Mouse (Mus musculus) liver, embryonic 14.5 days (tissue): Measurements from ENCODE around the gene Ace. TPM values are rescaled to one million over a fixed set of nuclear protein-coding genes. Genes with fewer than 3 reads are reported as not detected.
A peak's percentile ranks its signal among the peaks of the same experiment; 100 is the strongest.

Experiments used
- ATAC-seq: fragments of 200-750 bp; cut with Nextera tagmentation; 2 replicates; pipeline ENCODE4 v1.8.0; 2017; ENCODE audit warnings: moderate number of reproducible peaks, mild to moderate bottlenecking, moderate library complexity; ENCODE audit not compliant: insufficient read depth
- DNase-seq, 3 experiments: peaks; one replicate each; pipeline ENCODE4 v3.0.0-alpha.2; 2012 to 2013; ENCODE audit warnings: low read depth in 3 of 3, low spot score in 3 of 3
- H3K27ac ChIP-seq: fragments of 300-500 bp; sonication (generic); 2 replicates; pipeline ENCODE4 v1.5.1; 2014; ENCODE audit warnings: moderate library complexity, mild to moderate bottlenecking, control low read depth, inconsistent platforms
- H3K27me3 ChIP-seq: fragments of 300-500 bp; sonication (generic); 2 replicates; pipeline ENCODE4 v1.6.1; 2014; ENCODE audit warnings: mild to moderate bottlenecking, low read length, moderate library complexity; ENCODE audit not compliant: control insufficient read depth, insufficient read depth
- H3K36me3 ChIP-seq: fragments of 300-500 bp; sonication (generic); replicated peaks from 2 replicates; pipeline ENCODE4 v1.6.1; 2014; ENCODE audit warnings: low read depth; ENCODE audit not compliant: control insufficient read depth, insufficient read depth
- H3K4me1 ChIP-seq, 2 experiments: fragments of 200-500 bp in 1 of 2; fragments of 300-500 bp in 1 of 2; sonication (generic) in 1 of 2; replicated peaks; 2 replicates each; pipeline ENCODE4 v1.6.1; 2012 to 2014; ENCODE audit warnings: antibody characterized with exemption in 1 of 2, inconsistent platforms in 1 of 2, low read length in 1 of 2; ENCODE audit not compliant: control insufficient read depth in 2 of 2, insufficient read depth in 2 of 2
- H3K4me2 ChIP-seq: fragments of 300-500 bp; sonication (generic); 2 replicates; pipeline ENCODE4 v1.6.1; 2014; ENCODE audit warnings: low read depth, mild to moderate bottlenecking, control low read depth, moderate library complexity
- H3K4me3 ChIP-seq, 2 experiments: fragments of 200-500 bp in 1 of 2; fragments of 300-500 bp in 1 of 2; sonication (generic) in 1 of 2; 2 replicates each; pipeline ENCODE4 v1.5.1; 2012 to 2014; ENCODE audit warnings: low read depth in 2 of 2, low read length in 2 of 2, mild to moderate bottlenecking in 2 of 2, control low read depth in 1 of 2, inconsistent platforms in 1 of 2, moderate library complexity in 1 of 2; ENCODE audit not compliant: insufficient read depth in 1 of 2
- H3K9ac ChIP-seq: fragments of 300-500 bp; sonication (generic); replicated peaks from 2 replicates; pipeline ENCODE4 v1.6.1; 2014; ENCODE audit warnings: mild to moderate bottlenecking, control low read depth, moderate library complexity
- H3K9me3 ChIP-seq: fragments of 300-500 bp; sonication (generic); 2 replicates; pipeline ENCODE4 v1.6.1; 2016; ENCODE audit warnings: low read length, mixed read lengths; ENCODE audit not compliant: control insufficient read depth
- CTCF ChIP-seq: IDR thresholded peaks from 2 replicates; pipeline ENCODE4 v1.5.1; 2016; ENCODE audit warnings: antibody characterized with exemption, low read depth, control low read depth
- EP300 ChIP-seq: IDR thresholded peaks from 2 replicates; pipeline ENCODE4 v1.6.1; 2016; ENCODE audit warnings: antibody characterized with exemption, low read depth
- WGBS: fragments of 180-500 bp; shearing (Covaris S2); extraction: QIAGEN DNeasy Blood & Tissue Kit; methylation state at CpG from one replicate; pipeline ENCODE4 v1.1.7; 2014; ENCODE audit not compliant: insufficient replicate concordance; 5-methylcytosine and 5-hydroxymethylcytosine counted together
- polyA plus RNA-seq, 2 experiments: library from polyadenylated mRNA; depleted of rRNA in 1 of 2; stranded (reverse) in 1 of 2; unstranded in 1 of 2; fragments of >200 nt; fragmentation: Nextera tagmentation in 1 of 2; extraction: Ambion mirVana in 1 of 2; gene quantifications; 2 replicates each; pipeline versions ENCODE4 v1.2.1 to v1.2.3; 2012 to 2014

Gene Ace
- polyA plus RNA-seq, 2 experiments: 0.07 TPM; not detected in 1

DNA sequence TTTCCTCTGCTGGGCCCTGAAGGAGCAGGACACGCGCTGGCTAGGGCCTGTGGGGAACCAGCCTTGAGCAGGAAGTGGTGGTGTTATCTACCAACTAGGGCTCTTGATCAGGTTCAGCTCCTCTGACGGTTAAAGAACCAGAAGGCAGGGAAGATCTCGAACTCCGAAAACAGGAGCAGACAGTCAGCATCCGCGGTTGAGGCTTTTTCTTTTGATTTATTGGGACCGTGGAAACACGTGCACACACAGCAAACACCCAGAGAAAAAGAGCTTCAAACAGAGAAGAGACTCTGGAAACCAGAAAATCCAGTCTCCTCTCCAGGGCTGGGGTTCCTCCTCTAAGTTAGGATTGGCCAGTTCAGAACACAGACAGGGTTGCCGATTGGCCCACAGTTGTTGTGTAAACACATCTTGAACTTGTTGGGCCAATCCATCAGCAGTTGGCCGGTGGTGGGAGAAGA, 21.0 kb upstream of the Ace start:
- no peak overlapping the region for H3K4me3 ChIP-seq
- peaks cover 0 to 12% of the 10 kb centered on the region in 2 experiments; a peak in 3 of 4 replicates for H3K4me1 ChIP-seq
- no peaks in the 10 kb centered on the region for H3K36me3 ChIP-seq
- TF ChIP-seq CTCF (no peak), EP300 (no peak)
- ATAC-seq (peak; percentile 47; the same call in 1 of the 2 replicates), DNase-seq (no peak)
- no peak overlapping the region for H3K27ac ChIP-seq
- H3K9me3 ChIP-seq: no peaks in the 10 kb centered on the region
- H3K27me3 ChIP-seq: peaks cover 11% of the 10 kb centered on the region
- WGBS: 8% methylated on average over 11 of the region's 11 CpGs
- H3K4me2 ChIP-seq: 0 out of 2 replicates have a peak overlapping the region, but pooled peaks have one; percentile 1
- H3K9ac ChIP-seq: no peak overlapping the region

- no peak for DNase-seq
- Histone ChIP-seq H3K9ac (no peak overlapping the region), H3K36me3 (no peaks in the 10 kb centered on the region), H3K4me3 (no peak overlapping the region), H3K4me1 (peaks cover 0 to 9% of the 10 kb centered on the region in 2 experiments; a peak in 3 of 4 replicates), H3K27ac (no peak overlapping the region), H3K9me3 (no peaks in the 10 kb centered on the region), H3K4me2 (no peak overlapping the region), H3K27me3 (peaks cover 10% of the 10 kb centered on the region)
- TF ChIP-seq EP300 (no peak), CTCF (no peak)
- ATAC-seq: no peak
- WGBS: 13% methylated on average over 2 of the region's 2 CpGs
These were observed 19.5 kb upstream of the Ace start for GRCm38 (mm10) chr11:105948255-105948654.

- Histone ChIP-seq H3K36me3 (no peaks in the 10 kb centered on the region), H3K4me2 (no peak overlapping the region), H3K4me3 (no peak overlapping the region), H3K9ac (no peak overlapping the region), H3K9me3 (no peaks in the 10 kb centered on the region), H3K4me1 (peaks cover 0 to 4% of the 10 kb centered on the region in 2 experiments; a peak in 2 of 4 replicates), H3K27ac (no peak overlapping the region), H3K27me3 (no peaks in the 10 kb centered on the region)
- ATAC-seq (no peak), DNase-seq (no peak)
- WGBS: 39% methylated on average over 4 of the region's 4 CpGs
- no peak for TF ChIP-seq CTCF
- no peak for TF ChIP-seq EP300
These were observed 17.2 kb upstream of the Ace start for GRCm38 (mm10) chr11:105950519-105950918.

GRCm38 (mm10) chr11:105951601-105952044, 16.1 kb upstream of the Ace start:
- Histone ChIP-seq H3K4me3 (no peak overlapping the region), H3K27ac (no peak overlapping the region), H3K9ac (no peak overlapping the region), H3K36me3 (no peaks in the 10 kb centered on the region), H3K4me1 (no peaks in the 10 kb centered on the region), H3K4me2 (no peak overlapping the region), H3K9me3 (no peaks in the 10 kb centered on the region), H3K27me3 (no peaks in the 10 kb centered on the region)
- 53% methylated on average over 3 of the region's 3 CpGs for WGBS
- ATAC-seq (no peak), DNase-seq (no peak)
- TF ChIP-seq EP300: no peak
- no peak for TF ChIP-seq CTCF

DNA sequence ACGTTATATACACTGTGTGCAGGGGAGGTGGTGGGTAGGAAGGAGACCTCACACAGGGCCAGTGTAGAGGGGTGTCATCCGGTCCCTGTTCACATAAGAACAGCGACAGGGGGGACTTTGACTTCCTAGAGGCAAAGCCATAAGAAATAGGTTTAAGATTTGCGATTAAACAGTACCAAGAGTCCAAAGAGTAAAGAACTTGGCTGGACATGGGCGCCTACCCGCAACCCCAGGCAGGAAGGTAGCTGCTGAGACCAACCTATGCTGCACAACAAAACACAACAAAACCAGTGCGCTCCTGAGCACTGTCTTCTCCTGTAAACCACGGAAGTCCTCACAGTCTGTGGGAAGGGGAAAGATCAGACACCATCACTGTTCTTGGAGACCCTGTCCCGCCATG, 15.6 kb upstream of the Ace start:
- DNase-seq: no peak
- Histone ChIP-seq H3K4me1 (no peaks in the 10 kb centered on the region), H3K9me3 (no peaks in the 10 kb centered on the region), H3K9ac (no peak overlapping the region), H3K27ac (no peak overlapping the region), H3K27me3 (no peaks in the 10 kb centered on the region), H3K4me2 (no peak overlapping the region), H3K36me3 (no peaks in the 10 kb centered on the region), H3K4me3 (no peak overlapping the region)
- 60% methylated on average over 9 of the region's 9 CpGs for WGBS
- no peak for ATAC-seq
- TF ChIP-seq CTCF (no peak), EP300 (no peak)
